Mouse (Mus musculus) hindbrain, embryonic 15.5 days (tissue): ENCODE data around the gene Acyp1. TPM values are rescaled to one million over a fixed set of nuclear protein-coding genes. Genes with fewer than 3 reads are reported as not detected.

Experiments
- ATAC-seq: fragments of 200-750 bp; cut with Nextera tagmentation; 2 replicates; pipeline ENCODE4 v1.8.0; 2017; ENCODE audit warnings: low read depth, moderate number of reproducible peaks, moderate TSS enrichment; ENCODE audit not compliant: low FRiP score
- H3K27ac ChIP-seq: fragments of 300-500 bp; sonication (generic); replicated peaks from 2 replicates; pipeline ENCODE4 v1.5.1; 2015; ENCODE audit warnings: mild to moderate bottlenecking, inconsistent platforms
- H3K27me3 ChIP-seq: fragments of 300-500 bp; sonication (generic); 2 replicates; pipeline ENCODE4 v1.6.1; 2015; ENCODE audit warnings: control low read depth, inconsistent platforms
- H3K36me3 ChIP-seq: fragments of 300-500 bp; sonication (generic); 2 replicates; pipeline ENCODE4 v1.6.1; 2015; ENCODE audit warnings: control low read depth, inconsistent platforms
- H3K4me1 ChIP-seq: fragments of 300-500 bp; sonication (generic); replicated peaks from 2 replicates; pipeline ENCODE4 v1.6.1; 2015; ENCODE audit warnings: control low read depth, inconsistent platforms
- H3K4me2 ChIP-seq: fragments of 300-500 bp; sonication (generic); 2 replicates; pipeline ENCODE4 v1.6.1; 2015; ENCODE audit warnings: moderate library complexity, mild to moderate bottlenecking, inconsistent platforms
- H3K4me3 ChIP-seq: fragments of 300-500 bp; sonication (generic); 2 replicates; pipeline ENCODE4 v1.5.1; 2015; ENCODE audit warnings: mild to moderate bottlenecking, inconsistent platforms
- H3K9ac ChIP-seq: fragments of 300-500 bp; sonication (generic); 2 replicates; pipeline ENCODE4 v1.6.1; 2015; ENCODE audit warnings: inconsistent platforms
- H3K9me3 ChIP-seq: fragments of 300-500 bp; sonication (generic); 2 replicates; pipeline ENCODE4 v1.6.1; 2016; ENCODE audit warnings: control low read depth, inconsistent platforms
- WGBS: fragments of 180-500 bp; shearing (Covaris S2); methylation state at CpG from one replicate; pipeline ENCODE4 v1.1.7; 2015; 5-methylcytosine and 5-hydroxymethylcytosine counted together
- polyA plus RNA-seq: library from polyadenylated mRNA; unstranded; fragments of >200 nt; fragmentation: Nextera tagmentation; extraction: Ambion mirVana; gene quantifications from 2 replicates; pipeline ENCODE4 v1.2.1, GENCODE M21; 2015

Gene Acyp1
- polyA plus RNA-seq, 1 experiment from 2014 or later = 51.3 TPM

GRCm38 (mm10) chr12:85264940-85265339, 23.3 kb downstream of the Acyp1 start:
- Histone ChIP-seq H3K9ac (no peak overlapping the region), H3K27ac (no peak overlapping the region), H3K9me3 (no peaks in the 10 kb centered on the region), H3K4me1 (peaks cover 9% of the 10 kb centered on the region), H3K36me3 (peaks cover 3% of the 10 kb centered on the region; the same call in 1 of the 2 replicates), H3K4me3 (no peak overlapping the region), H3K27me3 (no peaks in the 10 kb centered on the region), H3K4me2 (no peak overlapping the region)
- WGBS = 64% methylated on average over 7 of the region's 7 CpGs
- no peak for ATAC-seq

DNA sequence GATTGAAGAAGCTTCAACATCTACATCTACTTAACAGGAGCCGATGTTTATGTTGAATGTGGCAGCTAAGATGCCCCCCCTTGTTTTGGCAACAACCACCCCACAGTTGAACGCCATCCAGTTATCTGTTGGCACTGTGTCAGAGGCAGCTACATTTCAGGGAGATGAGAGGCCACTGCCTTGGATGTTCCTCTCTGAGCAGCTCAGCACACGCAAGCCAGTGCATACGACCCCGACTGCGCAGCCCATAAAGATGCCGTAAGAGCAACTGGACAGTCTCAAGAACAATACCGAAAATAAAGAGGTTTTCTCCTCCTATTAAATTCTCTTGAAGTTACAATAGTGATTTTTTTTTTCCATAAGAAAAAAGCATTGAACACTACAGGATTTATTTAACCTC, 23.7 kb downstream of the Acyp1 start:
- H3K9me3 ChIP-seq = no peaks in the 10 kb centered on the region
- 73% methylated on average over 8 of the region's 8 CpGs for WGBS
- 0 out of 2 replicates have a peak, but pooled peaks cover 6% of the 10 kb centered on the region for H3K4me1 ChIP-seq
- H3K9ac ChIP-seq = no peak overlapping the region
- no peak overlapping the region for H3K4me3 ChIP-seq
- H3K27me3 ChIP-seq = no peaks in the 10 kb centered on the region
- no peak for ATAC-seq
- H3K36me3 ChIP-seq = peaks cover 3% of the 10 kb centered on the region; the same call in 1 of the 2 replicates
- no peak overlapping the region for H3K4me2 ChIP-seq
- no peak overlapping the region for H3K27ac ChIP-seq

DNA sequence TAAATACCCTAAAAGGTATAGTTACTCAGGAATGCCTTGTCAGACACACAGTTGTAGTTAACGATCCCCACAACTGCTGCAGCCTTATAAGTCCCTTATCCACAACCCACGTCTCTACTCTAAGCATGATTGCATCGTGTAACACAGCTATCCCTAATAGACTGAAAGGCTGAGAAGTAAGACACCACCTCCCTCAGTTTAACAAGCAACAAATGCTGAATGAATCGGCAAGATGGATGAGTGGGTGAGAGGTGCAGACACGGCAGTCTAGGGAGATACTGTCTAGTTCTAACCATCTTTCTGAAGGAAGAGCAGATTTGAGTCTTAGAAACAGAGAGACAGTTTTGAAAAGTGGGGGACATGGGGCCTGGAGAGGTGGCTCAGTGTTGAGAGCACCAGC, 25.0 kb downstream of the Acyp1 start:
- Histone ChIP-seq H3K36me3 (peaks cover 5% of the 10 kb centered on the region), H3K9ac (no peak overlapping the region), H3K27me3 (no peaks in the 10 kb centered on the region), H3K4me3 (no peak overlapping the region), H3K4me2 (no peak overlapping the region), H3K4me1 (0 out of 2 replicates have a peak, but pooled peaks cover 6% of the 10 kb centered on the region), H3K9me3 (no peaks in the 10 kb centered on the region), H3K27ac (no peak overlapping the region)
- 76% methylated on average over 5 of the region's 5 CpGs for WGBS
- no peak for ATAC-seq

- 31% methylated on average over 10 of the region's 10 CpGs for WGBS
- peaks cover 9% of the 10 kb centered on the region for H3K36me3 ChIP-seq
- H3K4me2 ChIP-seq = no peak overlapping the region
- 0 out of 2 replicates have a peak, but pooled peaks cover 6% of the 10 kb centered on the region for H3K4me1 ChIP-seq
- no peak overlapping the region for H3K27ac ChIP-seq
- no peak overlapping the region for H3K9ac ChIP-seq
- ATAC-seq = peak; percentile 30; the same call in 1 of the 2 replicates
- H3K4me3 ChIP-seq = no peak overlapping the region
- no peaks in the 10 kb centered on the region for H3K9me3 ChIP-seq
- H3K27me3 ChIP-seq = no peaks in the 10 kb centered on the region
These were observed 25.7 kb downstream of the Acyp1 start for GRCm38 (mm10) chr12:85262489-85262888.

DNA sequence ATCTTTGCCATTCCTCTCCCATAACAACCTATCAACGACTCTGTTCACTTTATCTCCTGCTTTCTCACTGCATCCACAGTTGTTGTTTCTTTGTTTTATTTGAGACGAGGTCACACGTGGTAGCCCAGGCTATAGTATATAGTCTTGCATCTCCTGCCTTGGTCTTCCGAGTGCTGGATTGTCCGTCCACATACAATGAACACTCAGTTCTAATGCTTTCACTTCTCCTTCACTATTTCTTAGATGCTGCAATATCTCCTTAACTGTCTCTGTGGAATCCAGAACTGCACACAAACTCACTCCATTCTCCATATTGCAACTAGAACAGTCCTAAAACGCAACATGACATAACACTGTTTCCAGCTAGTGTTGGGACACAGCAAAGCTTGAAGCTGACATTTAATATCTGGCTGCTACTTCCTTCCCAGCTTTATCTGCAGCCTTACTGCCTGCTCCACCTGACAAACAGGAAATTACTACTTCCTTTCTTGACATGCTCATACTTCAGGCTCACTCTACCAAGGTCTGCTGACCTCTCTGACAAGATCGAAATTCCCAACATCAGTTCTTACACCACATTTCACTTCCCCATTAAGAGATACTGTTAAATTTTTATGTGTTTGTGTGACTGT, 31.1 kb downstream of the Acyp1 start:
- H3K27me3 ChIP-seq = no peaks in the 10 kb centered on the region
- no peak overlapping the region for H3K27ac ChIP-seq
- no peak for ATAC-seq
- H3K36me3 ChIP-seq = peaks cover 5% of the 10 kb centered on the region; the same call in 1 of the 2 replicates
- no peak overlapping the region for H3K9ac ChIP-seq
- no peak overlapping the region for H3K4me2 ChIP-seq
- WGBS = 81% methylated on average over 7 of the region's 7 CpGs
- no peak overlapping the region for H3K4me3 ChIP-seq
- no peaks in the 10 kb centered on the region for H3K9me3 ChIP-seq
- no peaks in the 10 kb centered on the region for H3K4me1 ChIP-seq

GRCm38 (mm10) chr12:85256074-85256751, 32.0 kb downstream of the Acyp1 start:
- H3K4me2 ChIP-seq = no peak overlapping the region
- WGBS = 68% methylated on average over 7 of the region's 7 CpGs
- peaks cover 5% of the 10 kb centered on the region; the same call in 1 of the 2 replicates for H3K36me3 ChIP-seq
- no peaks in the 10 kb centered on the region for H3K9me3 ChIP-seq
- H3K4me1 ChIP-seq = no peaks in the 10 kb centered on the region
- H3K27me3 ChIP-seq = no peaks in the 10 kb centered on the region
- no peak for ATAC-seq
- H3K9ac ChIP-seq = no peak overlapping the region
- H3K4me3 ChIP-seq = no peak overlapping the region
- no peak overlapping the region for H3K27ac ChIP-seq

GRCm38 (mm10) chr12:85252083-85252482, 36.2 kb downstream of the Acyp1 start:
- WGBS = 90% methylated on average over 3 of the region's 3 CpGs
- Histone ChIP-seq H3K27me3 (no peaks in the 10 kb centered on the region), H3K9ac (no peak overlapping the region)

DNA sequence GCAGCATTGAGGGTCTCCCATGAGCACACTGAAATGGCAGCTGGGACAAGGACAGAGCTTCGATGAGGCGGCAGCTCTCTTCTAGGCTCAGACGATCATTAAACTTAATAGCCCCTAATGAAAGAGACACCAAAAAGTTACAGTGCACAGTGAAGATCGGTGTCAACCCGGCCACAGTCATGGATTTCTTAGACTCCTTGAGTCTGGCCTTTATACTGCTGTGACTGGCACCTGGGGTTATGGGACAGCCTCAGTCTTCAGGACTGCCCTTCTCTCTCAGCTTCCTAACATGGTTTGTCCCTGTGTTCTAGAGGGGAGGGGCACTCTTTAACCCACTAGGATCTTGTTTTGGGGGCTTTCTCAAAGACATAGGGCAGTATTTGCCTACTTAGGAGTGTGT, 50.7 kb downstream of the Acyp1 start:
- H3K4me3 ChIP-seq = no peak overlapping the region
- 86% methylated on average over 5 of the region's 5 CpGs for WGBS
- no peaks in the 10 kb centered on the region for H3K27me3 ChIP-seq
- H3K4me2 ChIP-seq = no peak overlapping the region
- no peak overlapping the region for H3K27ac ChIP-seq
- no peaks in the 10 kb centered on the region for H3K9me3 ChIP-seq
- H3K36me3 ChIP-seq = peaks cover 4% of the 10 kb centered on the region; the same call in 1 of the 2 replicates
- no peaks in the 10 kb centered on the region for H3K4me1 ChIP-seq
- ATAC-seq = no peak
- no peak overlapping the region for H3K9ac ChIP-seq

More at GRCm38 (mm10) chr12:85252083-85252482, 36.2 kb downstream of the Acyp1 start:
- Histone ChIP-seq H3K36me3 (peaks cover 4% of the 10 kb centered on the region; the same call in 1 of the 2 replicates), H3K27ac (no peak overlapping the region), H3K4me3 (no peak overlapping the region), H3K4me1 (no peaks in the 10 kb centered on the region), H3K4me2 (no peak overlapping the region), H3K9me3 (no peaks in the 10 kb centered on the region)
- ATAC-seq = no peak

GRCm38 (mm10) chr12:85233376-85234358, 54.6 kb downstream of the Acyp1 start:
- Histone ChIP-seq H3K4me1 (no peaks in the 10 kb centered on the region), H3K27me3 (no peaks in the 10 kb centered on the region), H3K36me3 (peaks cover 4% of the 10 kb centered on the region; the same call in 1 of the 2 replicates), H3K9ac (no peak overlapping the region), H3K4me3 (no peak overlapping the region), H3K4me2 (no peak overlapping the region), H3K27ac (no peak overlapping the region), H3K9me3 (no peaks in the 10 kb centered on the region)
- 63% methylated on average over 21 of the region's 21 CpGs for WGBS
- ATAC-seq = peak; percentile 34; the same call in 1 of the 2 replicates

DNA sequence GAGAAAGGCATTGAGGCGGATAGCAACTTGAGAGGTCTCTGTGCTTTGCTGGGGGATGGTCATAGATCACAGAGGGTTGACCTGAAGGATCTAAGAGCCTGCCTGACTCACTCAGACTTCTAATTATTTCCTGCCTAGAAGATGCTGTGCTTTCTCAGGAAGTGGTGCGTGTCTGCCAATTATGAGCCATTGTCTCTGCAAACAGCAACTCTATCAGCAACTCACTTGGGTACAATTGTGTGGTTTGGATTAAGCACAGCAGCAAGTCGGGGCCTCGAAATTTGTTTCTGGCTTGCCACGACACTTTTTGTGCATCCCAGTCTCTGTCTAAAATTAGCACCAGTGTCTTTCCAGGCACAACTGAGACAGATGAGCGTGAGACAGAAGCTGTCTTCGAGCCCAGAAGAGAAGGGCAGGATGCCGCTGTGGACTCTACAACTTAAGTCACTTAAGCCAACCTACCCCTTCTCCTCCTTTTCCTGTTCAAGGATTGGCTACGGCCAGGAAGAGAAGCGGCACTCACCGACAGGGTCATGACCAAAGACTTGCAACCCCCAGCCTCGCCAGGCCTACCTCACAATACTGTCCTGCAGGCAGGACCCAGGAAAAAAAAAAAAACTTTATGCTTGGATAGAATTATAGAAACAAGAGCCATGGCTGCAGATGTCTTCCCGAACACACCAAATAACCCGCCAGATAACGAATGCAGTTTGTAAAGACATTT, 60.2 kb downstream of the Acyp1 start:
- H3K27ac ChIP-seq = no peak overlapping the region
- H3K9me3 ChIP-seq = no peaks in the 10 kb centered on the region
- WGBS = 75% methylated on average over 15 of the region's 15 CpGs
- no peaks in the 10 kb centered on the region for H3K4me1 ChIP-seq
- no peaks in the 10 kb centered on the region for H3K27me3 ChIP-seq
- no peak for ATAC-seq
- no peak overlapping the region for H3K4me3 ChIP-seq
- H3K4me2 ChIP-seq = no peak overlapping the region
- H3K36me3 ChIP-seq = peaks cover 38% of the 10 kb centered on the region
- H3K9ac ChIP-seq = no peak overlapping the region

DNA sequence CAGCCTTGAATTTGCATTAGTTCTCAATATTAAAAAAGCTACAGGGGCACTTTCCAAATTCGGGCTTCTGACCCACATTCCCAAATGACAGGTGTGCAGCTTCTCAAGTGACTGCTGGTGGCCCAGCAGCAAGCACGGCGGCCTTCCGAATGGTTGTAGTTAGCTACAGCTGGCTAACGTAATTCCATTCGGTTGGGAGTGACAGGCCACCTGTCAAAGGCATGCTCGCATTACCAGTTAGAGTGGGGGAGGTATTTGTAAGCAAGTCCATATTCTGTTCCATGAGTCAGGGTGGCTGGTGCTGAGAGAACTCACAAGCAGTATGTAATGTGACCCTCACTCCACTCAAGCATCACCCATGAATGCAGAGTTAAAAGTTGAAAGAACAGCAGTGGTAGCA, 61.0 kb downstream of the Acyp1 start:
- Histone ChIP-seq H3K36me3 (peaks cover 46% of the 10 kb centered on the region), H3K27me3 (no peaks in the 10 kb centered on the region), H3K4me2 (no peak overlapping the region), H3K9me3 (no peaks in the 10 kb centered on the region), H3K4me1 (no peaks in the 10 kb centered on the region), H3K4me3 (no peak overlapping the region), H3K9ac (no peak overlapping the region), H3K27ac (no peak overlapping the region)
- no peak for ATAC-seq
- 80% methylated on average over 7 of the region's 7 CpGs for WGBS
